Mouse (Mus musculus) limb, embryonic 12.5 days (tissue): ENCODE measurements around the gene Ifi47. TPM values are rescaled to one million over a fixed set of nuclear protein-coding genes. Genes with fewer than 3 reads are reported as not detected.

Experiments used
- ATAC-seq: fragments of 200-750 bp; cut with Nextera tagmentation; 2 replicates; pipeline ENCODE4 v1.8.0; 2017; ENCODE audit warnings: low read depth, moderate TSS enrichment; ENCODE audit not compliant: insufficient number of reproducible peaks, insufficient read depth, low FRiP score, low TSS enrichment
- H3K27ac ChIP-seq: fragments of 300-500 bp; sonication (generic); 2 replicates; pipeline ENCODE4 v1.5.1; 2016; ENCODE audit warnings: mild to moderate bottlenecking, moderate library complexity
- H3K27me3 ChIP-seq: fragments of 300-500 bp; sonication (generic); 2 replicates; pipeline ENCODE4 v1.6.1; 2016; ENCODE audit warnings: mild to moderate bottlenecking, moderate library complexity
- H3K36me3 ChIP-seq: fragments of 300-500 bp; sonication (generic); 2 replicates; pipeline ENCODE4 v1.6.1; 2016; ENCODE audit warnings: mild to moderate bottlenecking, moderate library complexity
- H3K4me1 ChIP-seq: fragments of 300-500 bp; sonication (generic); replicated peaks from 2 replicates; pipeline ENCODE4 v1.6.1; 2016
- H3K4me2 ChIP-seq: fragments of 300-500 bp; sonication (generic); 2 replicates; pipeline ENCODE4 v1.6.1; 2016; ENCODE audit warnings: mild to moderate bottlenecking, moderate library complexity
- H3K4me3 ChIP-seq: fragments of 300-500 bp; sonication (generic); replicated peaks from 2 replicates; pipeline ENCODE4 v1.5.1; 2016; ENCODE audit warnings: mild to moderate bottlenecking
- H3K9ac ChIP-seq: fragments of 300-500 bp; sonication (generic); replicated peaks from 2 replicates; pipeline ENCODE4 v1.6.1; 2016; ENCODE audit warnings: mild to moderate bottlenecking, moderate library complexity
- H3K9me3 ChIP-seq: fragments of 300-500 bp; sonication (generic); 2 replicates; pipeline ENCODE4 v1.6.1; 2016; ENCODE audit warnings: mild to moderate bottlenecking, moderate library complexity
- WGBS: fragments of 180-500 bp; shearing (Covaris S2); methylation state at CpG from one replicate; pipeline ENCODE4 v1.1.7; 2016; 5-methylcytosine and 5-hydroxymethylcytosine counted together
- polyA plus RNA-seq: library from polyadenylated mRNA; unstranded; fragments of >200 nt; fragmentation: Nextera tagmentation; extraction: Ambion mirVana; gene quantifications from 2 replicates; pipeline ENCODE4 v1.2.1, GENCODE M21; 2016

Ifi47 gene
- polyA plus RNA-seq, 1 experiment from 2014 or later: 0.56 TPM

GRCm38 (mm10) chr11:49111000-49111399 is 34.6 kb downstream of the Ifi47 start:
- no peak for ATAC-seq
- Histone ChIP-seq H3K27me3 (no peaks in the 10 kb centered on the region), H3K4me1 (no peaks in the 10 kb centered on the region), H3K4me2 (no peak overlapping the region), H3K9me3 (no peaks in the 10 kb centered on the region), H3K27ac (no peak overlapping the region), H3K9ac (no peak overlapping the region), H3K36me3 (no peaks in the 10 kb centered on the region), H3K4me3 (no peak overlapping the region)
- WGBS: 66% methylated on average over 1 of the region's 1 CpGs

DNA sequence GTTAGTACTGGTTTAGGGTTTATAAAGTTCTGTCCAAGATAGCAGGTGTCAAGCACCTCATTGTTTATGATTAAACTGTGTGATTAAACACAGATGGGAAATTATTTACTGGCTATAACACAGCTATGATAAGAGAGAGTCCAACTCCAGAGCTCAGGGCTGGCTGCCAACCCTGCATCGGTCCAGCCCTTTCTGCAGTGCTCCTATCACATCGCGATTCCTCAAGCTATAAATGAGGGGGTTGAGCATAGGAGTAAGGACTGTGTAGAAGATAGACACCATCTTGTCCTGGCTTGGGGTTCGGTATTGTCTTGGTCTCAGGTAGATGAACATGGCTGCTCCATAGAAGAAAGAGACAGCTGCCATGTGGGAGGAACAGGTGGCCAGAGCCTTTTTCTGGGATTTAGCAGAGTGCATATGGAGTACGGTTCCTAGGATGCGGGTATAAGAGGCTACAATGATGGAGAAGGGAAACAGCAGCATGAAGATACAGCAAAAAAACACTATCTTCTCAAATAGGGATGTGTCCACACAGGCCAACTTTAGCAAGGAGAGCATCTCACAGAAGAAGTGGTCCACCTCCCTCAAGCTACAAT is 36.3 kb downstream of the Ifi47 start:
- Histone ChIP-seq H3K4me3 (no peak overlapping the region), H3K4me1 (no peaks in the 10 kb centered on the region), H3K36me3 (no peaks in the 10 kb centered on the region), H3K27ac (no peak overlapping the region), H3K9ac (no peak overlapping the region), H3K9me3 (no peaks in the 10 kb centered on the region), H3K4me2 (no peak overlapping the region), H3K27me3 (no peaks in the 10 kb centered on the region)
- WGBS: 84% methylated on average over 6 of the region's 6 CpGs
- no peak for ATAC-seq

- Histone ChIP-seq H3K27ac (no peak overlapping the region), H3K27me3 (no peaks in the 10 kb centered on the region), H3K36me3 (no peaks in the 10 kb centered on the region), H3K4me3 (no peak overlapping the region), H3K9ac (no peak overlapping the region), H3K4me1 (no peaks in the 10 kb centered on the region), H3K9me3 (no peaks in the 10 kb centered on the region), H3K4me2 (no peak overlapping the region)
- ATAC-seq: no peak
- 66% methylated on average over 2 of the region's 2 CpGs for WGBS
These were observed 37.8 kb downstream of the Ifi47 start for GRCm38 (mm10) chr11:49114158-49114557.

- Histone ChIP-seq H3K27me3 (no peaks in the 10 kb centered on the region), H3K4me2 (no peak within 1 kb of the TSS), H3K36me3 (no peaks in the 10 kb centered on the region), H3K4me3 (no peak within 1 kb of the TSS), H3K9ac (no peak within 1 kb of the TSS), H3K4me1 (no peaks in the 10 kb centered on the region), H3K27ac (no peak within 1 kb of the TSS), H3K9me3 (no peaks in the 10 kb centered on the region)
- no peak for ATAC-seq
These were observed 38.4 kb downstream of the Ifi47 start, which contains the start of gene Olfr1396 for GRCm38 (mm10) chr11:49114774-49115173. Gene Olfr1396, minus strand, starts transcription at chr11:49114874.

GRCm38 (mm10) chr11:49119635-49120034 is 43.2 kb downstream of the Ifi47 start:
- WGBS: 86% methylated on average over 3 of the region's 3 CpGs
- no peak overlapping the region for H3K27ac ChIP-seq
- no peak for ATAC-seq
- no peaks in the 10 kb centered on the region for H3K27me3 ChIP-seq
- no peaks in the 10 kb centered on the region for H3K4me1 ChIP-seq
- no peak overlapping the region for H3K4me2 ChIP-seq
- H3K9ac ChIP-seq: no peak overlapping the region
- no peak overlapping the region for H3K4me3 ChIP-seq
- H3K36me3 ChIP-seq: no peaks in the 10 kb centered on the region
- no peaks in the 10 kb centered on the region for H3K9me3 ChIP-seq

DNA sequence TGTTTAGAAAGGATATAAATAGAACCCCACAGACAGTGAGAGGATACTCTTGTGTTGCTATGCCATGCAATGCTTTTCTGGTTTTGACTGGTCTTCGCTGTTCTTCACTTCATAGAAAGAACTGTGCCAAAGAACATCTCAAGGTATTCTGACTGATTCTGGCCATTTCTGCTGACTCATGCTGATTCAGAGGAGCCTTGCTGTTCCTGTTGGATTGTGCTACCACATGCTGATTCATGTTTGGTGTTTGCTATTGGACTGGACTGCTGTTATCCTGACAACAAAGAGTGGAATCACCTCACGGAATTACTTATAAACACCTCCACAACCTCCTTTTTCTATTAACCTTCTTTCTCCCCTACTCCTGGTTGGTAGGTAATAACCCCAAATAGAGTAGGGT is 47.8 kb downstream of the Ifi47 start:
- H3K27ac ChIP-seq: no peak overlapping the region
- no peak overlapping the region for H3K4me3 ChIP-seq
- 87% methylated on average over 2 of the region's 2 CpGs for WGBS
- no peaks in the 10 kb centered on the region for H3K36me3 ChIP-seq
- no peak overlapping the region for H3K9ac ChIP-seq
- no peak overlapping the region for H3K4me2 ChIP-seq
- H3K4me1 ChIP-seq: no peaks in the 10 kb centered on the region
- H3K9me3 ChIP-seq: no peaks in the 10 kb centered on the region
- no peak for ATAC-seq
- H3K27me3 ChIP-seq: no peaks in the 10 kb centered on the region

DNA sequence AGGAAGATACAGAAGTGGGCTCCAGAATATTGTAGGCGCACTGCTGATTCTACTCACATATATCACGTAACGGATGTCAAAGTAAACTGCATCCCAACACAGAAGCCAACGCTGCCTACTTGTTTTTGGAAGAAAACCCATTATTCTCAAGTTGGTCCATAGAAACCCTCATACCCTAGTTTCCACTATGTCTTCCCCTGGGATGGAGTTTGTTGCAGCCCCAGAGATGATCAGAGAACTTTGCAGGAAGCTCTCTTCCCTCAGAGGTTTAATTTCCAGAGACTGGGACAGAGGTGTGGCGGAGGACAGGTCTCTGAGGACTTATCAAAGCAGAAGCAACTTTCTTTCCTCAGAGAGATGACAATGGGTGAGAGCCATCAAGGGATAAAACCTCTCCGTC is 65.6 kb downstream of the Ifi47 start, which contains the start of gene Olfr1395:
Gene Olfr1395 (plus strand): TSS at position 301 of the 400 bp plus-strand sequence.
- 90% methylated on average over 6 of the region's 6 CpGs for WGBS
- no peak for ATAC-seq

More for the DNA sequence above, 65.6 kb downstream of the Ifi47 start, which contains the start of gene Olfr1395:
- H3K4me3 ChIP-seq: no peak within 1 kb of the TSS
- no peaks in the 10 kb centered on the region for H3K36me3 ChIP-seq
- no peak within 1 kb of the TSS for H3K9ac ChIP-seq
- H3K27ac ChIP-seq: no peak within 1 kb of the TSS
- H3K4me2 ChIP-seq: no peak within 1 kb of the TSS
- H3K9me3 ChIP-seq: no peaks in the 10 kb centered on the region
- H3K4me1 ChIP-seq: no peaks in the 10 kb centered on the region
- no peaks in the 10 kb centered on the region for H3K27me3 ChIP-seq

Other genes starting within 250 kb of the Ifi47 start
- 4.2 and 13.6 TPM in 2 replicates for gene Gm12184, start 249.9 kb upstream of the Ifi47 start, polyA plus RNA-seq
- 2.2 and 2.9 TPM in 2 replicates for gene Irgm1, start 204.9 kb upstream of the Ifi47 start, polyA plus RNA-seq
- 0.15 TPM in 2 replicates for gene Gm5431, start 174.4 kb upstream of the Ifi47 start, polyA plus RNA-seq
- gene Psme2b, start 130.4 kb upstream of the Ifi47 start, polyA plus RNA-seq: 0.85 and 2.3 TPM in 2 replicates
- gene Olfr56, start 97.7 kb upstream of the Ifi47 start, polyA plus RNA-seq: 0.18 TPM in 1 of 2 replicates, not detected in the other
- gene 9930111J21Rik1, start 97.2 kb upstream of the Ifi47 start, polyA plus RNA-seq: 0.19 and 0.54 TPM in 2 replicates
- not detected in 2 replicates for gene Gm12185, start 84.4 kb upstream of the Ifi47 start, polyA plus RNA-seq
- gene Tgtp1, start 82.4 kb upstream of the Ifi47 start, polyA plus RNA-seq: not detected in 2 replicates
- gene 9930111J21Rik2, start 25.3 kb upstream of the Ifi47 start, polyA plus RNA-seq: 0.23 and 0.26 TPM in 2 replicates
- gene Tgtp2, start 12.4 kb upstream of the Ifi47 start, polyA plus RNA-seq: not detected in 2 replicates
- not detected in 2 replicates for gene Olfr1396, start 38.3 kb downstream of the Ifi47 start, polyA plus RNA-seq
- not detected in 2 replicates for gene Olfr1395, start 65.7 kb downstream of the Ifi47 start, polyA plus RNA-seq
- gene Olfr1394, start 77.8 kb downstream of the Ifi47 start, polyA plus RNA-seq: not detected in 2 replicates
- gene Btnl9, start 110.6 kb downstream of the Ifi47 start, polyA plus RNA-seq: 0.33 and 0.87 TPM in 2 replicates
- 50.4 and 58.5 TPM in 2 replicates for gene Zfp62, start 126.7 kb downstream of the Ifi47 start, polyA plus RNA-seq
- 46.0 and 49.1 TPM in 2 replicates for gene Mgat1, start 167.6 kb downstream of the Ifi47 start, polyA plus RNA-seq
- not detected in 2 replicates for gene Olfr1393, start 201.7 kb downstream of the Ifi47 start, polyA plus RNA-seq
- 0.09 TPM in 1 of 2 replicates, not detected in the other for gene Olfr1392, start 208.7 kb downstream of the Ifi47 start, polyA plus RNA-seq
- gene Olfr10, start 228.2 kb downstream of the Ifi47 start, polyA plus RNA-seq: not detected in 2 replicates
- gene Olfr1391, start 246.2 kb downstream of the Ifi47 start, polyA plus RNA-seq: not detected in 2 replicates